Mouse (Mus musculus) bone marrow macrophage, adult 2 months (primary cell): ENCODE results near the gene Catsperz.

Experiments
- CTCF ChIP-seq: IDR thresholded peaks from 2 replicates; pipeline ENCODE4 v1.5.1; 2012; ENCODE audit warnings: low read depth, mild to moderate bottlenecking, low read length, moderate library complexity
- POLR2A ChIP-seq: IDR thresholded peaks from 2 replicates; pipeline ENCODE4 v1.6.1; 2012; ENCODE audit warnings: mild to moderate bottlenecking, low read depth, low read length, borderline replicate concordance

DNA sequence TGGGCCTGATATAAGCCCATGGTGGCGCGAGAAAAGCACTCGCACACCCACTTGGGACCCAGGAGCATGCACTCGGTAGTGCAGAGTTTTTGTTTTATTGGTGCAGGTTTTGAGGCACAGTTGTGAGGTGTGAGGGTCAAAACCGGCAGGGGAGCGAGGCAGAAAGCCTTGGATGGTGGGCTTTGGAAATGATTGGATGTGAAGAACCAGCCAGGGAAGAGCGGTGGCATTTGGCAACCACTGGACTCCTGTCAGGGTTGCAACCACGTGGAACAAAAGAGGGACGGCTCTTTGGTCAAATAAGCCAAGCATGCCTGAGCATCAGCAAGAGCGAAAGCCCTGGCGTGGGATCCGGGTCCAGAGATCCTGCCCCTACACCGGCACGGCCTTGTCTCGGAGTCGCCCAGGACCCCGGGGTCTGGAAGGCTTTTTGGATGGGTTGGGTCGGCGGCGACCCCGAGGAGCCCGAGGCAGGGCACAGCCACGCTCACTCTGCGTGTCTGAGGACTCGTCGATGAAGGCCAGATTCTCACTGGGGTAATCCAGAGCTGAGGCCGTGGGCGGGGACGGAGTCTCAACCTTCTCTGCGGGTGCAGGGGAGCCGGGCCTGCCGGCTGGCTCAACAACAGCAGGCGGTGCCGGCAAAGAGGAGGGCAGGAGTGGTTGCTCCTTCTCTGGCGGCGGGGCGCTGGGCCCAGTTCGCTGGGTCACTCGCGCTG, 590 bp upstream of the Catsperz start:
- TF ChIP-seq POLR2A = no peak
- TF ChIP-seq CTCF = no peak
